Mouse (Mus musculus): ENCODE measurements around the gene Ndufs4. TPM values are rescaled to one million over a fixed set of nuclear protein-coding genes. Genes with fewer than 3 reads are reported as not detected.

The Ndufs4 gene
- polyA plus RNA-seq (2015; fragmentation: Nextera tagmentation; extraction: Ambion mirVana), result 250 and 283 TPM in 2 replicates

GRCm38 (mm10) chr13:114388211-114388965 lies at the start of gene Ndufs4:
Gene Ndufs4 (minus strand): TSS chr13:114388258.
- H3K9ac ChIP-seq (ENCODE audit: low read length), result peak within 1 kb of the TSS; percentile 92
- no peaks in the 10 kb centered on the region for H3K9me3 ChIP-seq (replicated peaks; ENCODE audit: control insufficient read depth, low read length)
- H3K36me3 ChIP-seq (ENCODE audit: control insufficient read depth, insufficient read depth, low read length), result no peaks in the 10 kb centered on the region; the same call in 1 of the 2 replicates
- H3K4me2 ChIP-seq (ENCODE audit: low read depth, low read length), result peak within 1 kb of the TSS; percentile 63
- WGBS, result 37% methylated on average over 13 of the region's 13 CpGs
- peak within 1 kb of the TSS; percentile 98 for H3K4me3 ChIP-seq (replicated peaks; ENCODE audit: low read length)
- ATAC-seq (ENCODE audit: insufficient read depth, low FRiP score), result no peak
- peaks cover 8% of the 10 kb centered on the region for H3K4me1 ChIP-seq (ENCODE audit: control insufficient read depth, insufficient read depth, low read length)
- H3K27ac ChIP-seq (ENCODE audit: low read length), result peak within 1 kb of the TSS; percentile 78
- no peaks in the 10 kb centered on the region for H3K27me3 ChIP-seq (ENCODE audit: control insufficient read depth, insufficient read depth, low read length)

- no peaks in the 10 kb centered on the region for H3K27me3 ChIP-seq (ENCODE audit: control insufficient read depth, insufficient read depth, low read length)
- H3K36me3 ChIP-seq (ENCODE audit: control insufficient read depth, insufficient read depth, low read length), result no peaks in the 10 kb centered on the region
- ATAC-seq (ENCODE audit: insufficient read depth, low FRiP score), result no peak
- no peaks in the 10 kb centered on the region for H3K9me3 ChIP-seq (replicated peaks; ENCODE audit: control insufficient read depth, low read length)
- H3K4me1 ChIP-seq (ENCODE audit: control insufficient read depth, insufficient read depth, low read length), result no peaks in the 10 kb centered on the region
- WGBS, result 68% methylated on average over 5 of the region's 5 CpGs
- H3K4me2 ChIP-seq (ENCODE audit: low read depth, low read length), result no peak overlapping the region
- no peak overlapping the region for H3K27ac ChIP-seq (ENCODE audit: low read length)
- no peak overlapping the region for H3K9ac ChIP-seq (ENCODE audit: low read length)
- no peak overlapping the region for H3K4me3 ChIP-seq (replicated peaks; ENCODE audit: low read length)
These were observed 44.4 kb upstream of the Ndufs4 start for GRCm38 (mm10) chr13:114432491-114432890.

GRCm38 (mm10) chr13:114425230-114425629 lies 37.2 kb upstream of the Ndufs4 start:
- whole genome bisulfite sequencing, result 96% methylated on average over 5 of the region's 5 CpGs
- H3K9me3 ChIP-seq (replicated peaks; ENCODE audit: control insufficient read depth, low read length), result no peaks in the 10 kb centered on the region
- no peaks in the 10 kb centered on the region for H3K27me3 ChIP-seq (ENCODE audit: control insufficient read depth, insufficient read depth, low read length)
- H3K36me3 ChIP-seq (ENCODE audit: control insufficient read depth, insufficient read depth, low read length), result no peaks in the 10 kb centered on the region
- H3K27ac ChIP-seq (ENCODE audit: low read length), result no peak overlapping the region
- no peak overlapping the region for H3K9ac ChIP-seq (ENCODE audit: low read length)
- no peak for ATAC-seq (ENCODE audit: insufficient read depth, low FRiP score)
- H3K4me2 ChIP-seq (ENCODE audit: low read depth, low read length), result no peak overlapping the region
- H3K4me3 ChIP-seq (replicated peaks; ENCODE audit: low read length), result no peak overlapping the region
- no peaks in the 10 kb centered on the region for H3K4me1 ChIP-seq (ENCODE audit: control insufficient read depth, insufficient read depth, low read length)

DNA sequence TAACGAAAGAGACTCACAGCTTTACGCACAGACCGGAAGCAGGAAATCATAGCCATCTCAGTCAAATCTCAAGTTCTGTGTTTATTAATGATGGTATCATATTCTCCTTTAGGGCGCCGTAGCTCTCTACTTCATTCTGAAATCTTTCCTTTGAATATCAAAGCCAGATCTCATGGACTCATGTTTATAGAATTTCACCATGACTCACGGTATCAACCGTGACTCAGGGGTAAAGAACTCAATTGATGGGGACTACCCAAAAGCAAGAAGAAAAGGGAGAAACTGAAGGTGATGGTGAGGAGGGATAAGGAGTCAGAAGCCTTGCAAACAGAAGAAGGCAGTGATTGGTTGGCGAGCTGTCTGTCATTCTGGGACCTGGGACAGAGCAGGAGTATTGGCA lies 32.2 kb upstream of the Ndufs4 start:
- no peak overlapping the region for H3K4me3 ChIP-seq (replicated peaks; ENCODE audit: low read length)
- ATAC-seq (ENCODE audit: insufficient read depth, low FRiP score), result no peak
- H3K9me3 ChIP-seq (replicated peaks; ENCODE audit: control insufficient read depth, low read length), result no peaks in the 10 kb centered on the region
- H3K36me3 ChIP-seq (ENCODE audit: control insufficient read depth, insufficient read depth, low read length), result no peaks in the 10 kb centered on the region
- no peak overlapping the region for H3K27ac ChIP-seq (ENCODE audit: low read length)
- no peaks in the 10 kb centered on the region for H3K27me3 ChIP-seq (ENCODE audit: control insufficient read depth, insufficient read depth, low read length)
- no peak overlapping the region for H3K4me2 ChIP-seq (ENCODE audit: low read depth, low read length)
- no peak overlapping the region for H3K9ac ChIP-seq (ENCODE audit: low read length)
- 68% methylated on average over 8 of the region's 8 CpGs for WGBS
- no peaks in the 10 kb centered on the region for H3K4me1 ChIP-seq (ENCODE audit: control insufficient read depth, insufficient read depth, low read length)

GRCm38 (mm10) chr13:114419364-114419763 lies 31.3 kb upstream of the Ndufs4 start:
- Histone ChIP-seq H3K4me1 (ENCODE audit: control insufficient read depth, insufficient read depth, low read length) (no peaks in the 10 kb centered on the region), H3K4me2 (ENCODE audit: low read depth, low read length) (no peak overlapping the region), H3K4me3 (replicated peaks; ENCODE audit: low read length) (no peak overlapping the region), H3K27ac (ENCODE audit: low read length) (no peak overlapping the region), H3K9me3 (replicated peaks; ENCODE audit: control insufficient read depth, low read length) (no peaks in the 10 kb centered on the region), H3K27me3 (ENCODE audit: control insufficient read depth, insufficient read depth, low read length) (no peaks in the 10 kb centered on the region), H3K36me3 (ENCODE audit: control insufficient read depth, insufficient read depth, low read length) (no peaks in the 10 kb centered on the region), H3K9ac (ENCODE audit: low read length) (no peak overlapping the region)
- WGBS, result 61% methylated on average over 3 of the region's 3 CpGs
- ATAC-seq (ENCODE audit: insufficient read depth, low FRiP score), result no peak

DNA sequence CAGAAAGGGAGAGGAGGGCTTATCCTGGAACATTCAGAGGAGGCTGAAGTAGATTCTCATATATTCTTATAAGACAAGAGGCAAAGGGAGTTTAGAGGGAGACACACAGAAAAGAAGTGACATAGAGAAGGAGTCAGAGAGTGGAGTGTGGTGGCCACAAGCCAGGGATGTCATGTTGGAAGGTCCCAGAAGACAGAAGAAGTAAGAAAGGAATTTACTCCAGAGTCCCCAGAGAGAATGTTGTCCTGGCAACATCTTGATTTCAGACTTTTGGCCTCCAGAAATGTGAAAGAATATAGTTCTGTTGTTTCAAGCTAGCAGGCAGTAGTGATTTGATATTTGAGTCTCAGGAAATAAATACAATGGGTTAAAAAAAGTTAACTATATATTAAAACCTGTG lies 24.3 kb upstream of the Ndufs4 start:
- H3K27me3 ChIP-seq (ENCODE audit: control insufficient read depth, insufficient read depth, low read length), result no peaks in the 10 kb centered on the region
- no peak overlapping the region for H3K4me3 ChIP-seq (replicated peaks; ENCODE audit: low read length)
- no peaks in the 10 kb centered on the region for H3K4me1 ChIP-seq (ENCODE audit: control insufficient read depth, insufficient read depth, low read length)
- H3K36me3 ChIP-seq (ENCODE audit: control insufficient read depth, insufficient read depth, low read length), result no peaks in the 10 kb centered on the region
- no peak overlapping the region for H3K4me2 ChIP-seq (ENCODE audit: low read depth, low read length)
- H3K9ac ChIP-seq (ENCODE audit: low read length), result no peak overlapping the region
- no peak overlapping the region for H3K27ac ChIP-seq (ENCODE audit: low read length)
- H3K9me3 ChIP-seq (replicated peaks; ENCODE audit: control insufficient read depth, low read length), result no peaks in the 10 kb centered on the region
- ATAC-seq (ENCODE audit: insufficient read depth, low FRiP score), result no peak

DNA sequence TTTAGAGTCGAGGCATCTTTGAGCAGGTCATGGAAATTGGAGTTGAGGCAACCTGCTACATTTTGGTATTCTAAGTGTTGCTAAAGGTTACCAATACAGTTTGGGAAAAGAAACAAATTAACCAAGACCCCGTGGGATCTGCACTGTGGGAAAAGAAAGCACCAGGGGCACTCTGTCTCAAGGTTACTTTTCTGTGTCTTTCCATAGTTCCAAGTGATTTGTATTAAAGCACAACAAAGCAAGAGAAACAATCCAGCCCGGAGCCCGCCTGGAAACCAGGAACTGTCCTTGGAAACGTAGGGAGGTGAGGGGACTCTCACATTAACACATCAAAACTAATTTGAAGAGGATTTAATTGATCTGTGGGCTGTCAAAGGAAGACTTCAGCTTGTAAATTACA lies 18.8 kb upstream of the Ndufs4 start:
- 24% methylated on average over 5 of the region's 5 CpGs for WGBS

DNA sequence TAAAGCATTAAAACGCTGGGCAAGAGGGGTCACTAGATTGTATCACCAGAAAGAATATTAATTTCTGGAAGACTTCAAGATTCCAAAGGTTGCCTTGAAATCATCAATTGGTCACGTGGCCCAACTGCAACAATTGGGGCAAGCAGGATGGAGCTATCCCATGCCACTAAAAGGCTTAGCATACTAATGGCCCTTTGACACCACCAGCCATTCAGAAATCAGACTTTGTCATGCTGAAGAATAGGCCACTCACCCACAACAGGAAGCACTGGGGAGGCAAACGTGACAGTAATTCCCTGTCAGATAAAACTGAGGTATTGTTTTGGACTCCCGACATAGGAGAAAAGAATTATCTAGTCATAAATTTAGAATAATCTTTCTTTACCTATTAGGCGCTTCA lies 18.4 kb upstream of the Ndufs4 start:
- H3K9ac ChIP-seq (ENCODE audit: low read length), result no peak overlapping the region
- 29% methylated on average over 5 of the region's 5 CpGs for whole genome bisulfite sequencing
- H3K27ac ChIP-seq (ENCODE audit: low read length), result no peak overlapping the region
- no peaks in the 10 kb centered on the region for H3K9me3 ChIP-seq (replicated peaks; ENCODE audit: control insufficient read depth, low read length)
- H3K36me3 ChIP-seq (ENCODE audit: control insufficient read depth, insufficient read depth, low read length), result no peaks in the 10 kb centered on the region
- ATAC-seq (ENCODE audit: insufficient read depth, low FRiP score), result no peak
- H3K4me2 ChIP-seq (ENCODE audit: low read depth, low read length), result no peak overlapping the region
- H3K4me1 ChIP-seq (ENCODE audit: control insufficient read depth, insufficient read depth, low read length), result no peaks in the 10 kb centered on the region
- H3K4me3 ChIP-seq (replicated peaks; ENCODE audit: low read length), result no peak overlapping the region
- no peaks in the 10 kb centered on the region for H3K27me3 ChIP-seq (ENCODE audit: control insufficient read depth, insufficient read depth, low read length)

More for the DNA sequence above, 18.8 kb upstream of the Ndufs4 start:
- H3K27ac ChIP-seq (ENCODE audit: low read length), result no peak overlapping the region
- no peaks in the 10 kb centered on the region for H3K27me3 ChIP-seq (ENCODE audit: control insufficient read depth, insufficient read depth, low read length)
- no peaks in the 10 kb centered on the region for H3K36me3 ChIP-seq (ENCODE audit: control insufficient read depth, insufficient read depth, low read length)
- no peak overlapping the region for H3K4me3 ChIP-seq (replicated peaks; ENCODE audit: low read length)
- H3K4me1 ChIP-seq (ENCODE audit: control insufficient read depth, insufficient read depth, low read length), result no peaks in the 10 kb centered on the region
- no peak overlapping the region for H3K9ac ChIP-seq (ENCODE audit: low read length)
- no peaks in the 10 kb centered on the region for H3K9me3 ChIP-seq (replicated peaks; ENCODE audit: control insufficient read depth, low read length)
- ATAC-seq (ENCODE audit: insufficient read depth, low FRiP score), result no peak
- H3K4me2 ChIP-seq (ENCODE audit: low read depth, low read length), result no peak overlapping the region

GRCm38 (mm10) chr13:114405100-114405715 lies 17.1 kb upstream of the Ndufs4 start:
- Histone ChIP-seq H3K9ac (ENCODE audit: low read length) (no peak overlapping the region), H3K27ac (ENCODE audit: low read length) (no peak overlapping the region), H3K4me2 (ENCODE audit: low read depth, low read length) (no peak overlapping the region), H3K9me3 (replicated peaks; ENCODE audit: control insufficient read depth, low read length) (no peaks in the 10 kb centered on the region), H3K4me1 (ENCODE audit: control insufficient read depth, insufficient read depth, low read length) (no peaks in the 10 kb centered on the region), H3K27me3 (ENCODE audit: control insufficient read depth, insufficient read depth, low read length) (no peaks in the 10 kb centered on the region), H3K4me3 (replicated peaks; ENCODE audit: low read length) (no peak overlapping the region), H3K36me3 (ENCODE audit: control insufficient read depth, insufficient read depth, low read length) (no peaks in the 10 kb centered on the region)
- no peak for ATAC-seq (ENCODE audit: insufficient read depth, low FRiP score)
- 83% methylated on average over 9 of the region's 9 CpGs for WGBS

All from stomach, embryonic 16.5 days (tissue).